Comparison of ENCODE assay signal across 8 mouse cellular contexts in genomic region chr3:68764917-68765598, GRCm38 (mm10).
DNase-seq lines count a peak whose midpoint lies in the region; ATAC-seq and TF ChIP-seq lines count a peak whose summit lies in the region.

No protein-coding gene starts in this region.

- H3K4me1 ChIP-seq in midbrain, embryonic 13.5 days (replicated peaks), result no peaks in the 10 kb centered on the region
- no peaks in the 10 kb centered on the region for H3K4me1 ChIP-seq in midbrain, embryonic 14.5 days (ENCODE audit: control insufficient read depth, insufficient read depth, low read length)
- no peaks in the 10 kb centered on the region; the same call in 1 of the 2 replicates for H3K4me1 ChIP-seq in forebrain, embryonic 12.5 days

- H3K36me3 ChIP-seq in midbrain, embryonic 13.5 days, result no peaks in the 10 kb centered on the region
- H3K36me3 ChIP-seq in midbrain, embryonic 14.5 days (ENCODE audit: control insufficient read depth, insufficient read depth, low read length), result no peaks in the 10 kb centered on the region
- H3K36me3 ChIP-seq in forebrain, embryonic 12.5 days (replicated peaks), result no peaks in the 10 kb centered on the region

- no peak for ATAC-seq in midbrain, embryonic 13.5 days
- ATAC-seq in midbrain, embryonic 14.5 days (ENCODE audit: low FRiP score, low TSS enrichment), result no peak
- no peak for ATAC-seq in forebrain, embryonic 12.5 days (ENCODE audit: low FRiP score)

- peak overlapping the region; percentile 12; the same call in 1 of the 2 replicates for H3K27ac ChIP-seq in left cerebral cortex, adult 2 months
- no peak overlapping the region for H3K27ac ChIP-seq in midbrain, embryonic 13.5 days
- no peak overlapping the region for H3K27ac ChIP-seq in midbrain, embryonic 14.5 days (replicated peaks; ENCODE audit: low read depth, low read length)
- H3K27ac ChIP-seq in forebrain, embryonic 12.5 days, result no peak overlapping the region

- intact Hi-C loops in gastrocnemius, postnatal 36 days (cut with DNase I), result no loop called here
- intact Hi-C loops in left cerebral cortex, adult 2 months (cut with DNase I), result no loop called here

- H3K4me2 ChIP-seq in midbrain, embryonic 13.5 days (replicated peaks), result no peak overlapping the region
- H3K4me2 ChIP-seq in midbrain, embryonic 14.5 days (ENCODE audit: low read length), result no peak overlapping the region
- H3K4me2 ChIP-seq in forebrain, embryonic 12.5 days, result no peak overlapping the region

- H3K27me3 ChIP-seq in midbrain, embryonic 13.5 days, result no peaks in the 10 kb centered on the region
- H3K27me3 ChIP-seq in midbrain, embryonic 14.5 days (ENCODE audit: control insufficient read depth, insufficient read depth, low read length), result no peaks in the 10 kb centered on the region
- H3K27me3 ChIP-seq in forebrain, embryonic 12.5 days, result no peaks in the 10 kb centered on the region

- TF ChIP-seq CTCF in left cerebral cortex, adult 2 months (IDR thresholded peaks at IDR 0.05), result no peak

- H3K9me3 ChIP-seq in midbrain, embryonic 13.5 days, result no peaks in the 10 kb centered on the region
- H3K9me3 ChIP-seq in midbrain, embryonic 14.5 days (ENCODE audit: control insufficient read depth, low read length), result no peaks in the 10 kb centered on the region
- no peaks in the 10 kb centered on the region for H3K9me3 ChIP-seq in forebrain, embryonic 12.5 days

- no peak overlapping the region for H3K4me3 ChIP-seq in left cerebral cortex, adult 2 months
- no peak overlapping the region for H3K4me3 ChIP-seq in midbrain, embryonic 13.5 days (replicated peaks)
- no peak overlapping the region for H3K4me3 ChIP-seq in midbrain, embryonic 14.5 days (replicated peaks; ENCODE audit: low read depth, low read length)
- no peak overlapping the region for H3K4me3 ChIP-seq in forebrain, embryonic 12.5 days (replicated peaks)

- peak; percentile 16 for DNase-seq in urinary bladder, postnatal 25 days (ENCODE audit: low spot score)
- DNase-seq in urinary bladder, adult 2 months (ENCODE audit: low spot score), result no peak
- DNase-seq in gastrocnemius, postnatal 36 days, result peak; percentile 68 to 70
- peak in 1 of 2 experiments; percentile 53 for DNase-seq in left cerebral cortex, adult 2 months (ENCODE audit: extremely low spot score in 1 of 2, low spot score in 2 of 2)
- peak; percentile 64 for DNase-seq in ovary, postnatal 36 days (ENCODE audit: low spot score)
- no peak for DNase-seq in midbrain, embryonic 14.5 days

- 88% methylated on average over 7 of the region's 7 CpGs for WGBS in midbrain, embryonic 13.5 days
- WGBS in midbrain, embryonic 14.5 days, result 90% methylated on average over 7 of the region's 7 CpGs
- WGBS in forebrain, embryonic 12.5 days, result 88% methylated on average over 7 of the region's 7 CpGs

- no peak overlapping the region for H3K9ac ChIP-seq in midbrain, embryonic 13.5 days (replicated peaks)
- no peak overlapping the region for H3K9ac ChIP-seq in midbrain, embryonic 14.5 days (replicated peaks; ENCODE audit: low read length)
- H3K9ac ChIP-seq in forebrain, embryonic 12.5 days, result no peak overlapping the region

Comparison
In these comparisons a context has a peak if more than half of its experiments do, and no peak if none do; other contexts are left out.
1. DNase-seq: peak in urinary bladder, postnatal 25 days (single experiment), gastrocnemius, postnatal 36 days (2 of 2) and ovary, postnatal 36 days (single experiment); none in urinary bladder, adult 2 months (single experiment) and midbrain, embryonic 14.5 days (single experiment).